Mouse (Mus musculus): ENCODE measurements around the gene Lrrc10b.

DNA sequence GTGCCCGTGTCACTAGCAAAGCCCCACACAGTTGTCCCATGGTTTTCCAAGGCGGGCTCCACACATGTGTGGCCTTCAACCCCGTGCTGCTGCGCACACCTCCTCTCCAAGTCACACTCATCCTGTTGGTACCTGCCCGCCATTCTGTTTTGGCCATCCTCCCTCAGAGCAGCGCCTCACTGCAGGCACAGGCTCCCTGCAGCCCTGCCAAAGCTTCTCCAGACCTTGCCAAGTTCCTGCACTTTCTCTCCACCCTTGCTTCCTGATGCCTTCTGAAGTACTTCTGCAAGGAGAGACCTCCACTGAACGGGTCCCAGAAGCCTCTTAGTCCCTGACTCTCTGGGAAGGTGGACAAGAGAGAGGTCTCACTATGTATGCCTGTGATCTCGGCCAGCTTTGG, 27.9 kb downstream of the Lrrc10b start:
- TF ChIP-seq GATA1 (IDR thresholded peaks at IDR 0.05; ENCODE audit: low read length) (no peak), TAL1 (IDR thresholded peaks at IDR 0.05; ENCODE audit: low read length) (no peak)

Data from erythroblast, embryonic 14.5 days (primary cell).